Mouse (Mus musculus) liver, embryonic 16.5 days (tissue): ENCODE results near the gene Schip1. TPM values are rescaled to one million over a fixed set of nuclear protein-coding genes. Genes with fewer than 3 reads are reported as not detected.

Experiments used
- ATAC-seq: fragments of 200-750 bp; cut with Nextera tagmentation; 2 replicates; pipeline ENCODE4 v1.8.0; 2017; ENCODE audit warnings: low read depth, mild to moderate bottlenecking, moderate number of reproducible peaks, moderate library complexity
- H3K27ac ChIP-seq: fragments of 300-500 bp; sonication (generic); 2 replicates; pipeline ENCODE4 v1.5.1; 2014; ENCODE audit warnings: mild to moderate bottlenecking, low read length
- H3K27me3 ChIP-seq: fragments of 300-500 bp; sonication (generic); 2 replicates; pipeline ENCODE4 v1.6.1; 2014; ENCODE audit warnings: low read depth, low read length, mixed read lengths; ENCODE audit not compliant: control insufficient read depth, insufficient read depth
- H3K36me3 ChIP-seq: fragments of 300-500 bp; sonication (generic); 2 replicates; pipeline ENCODE4 v1.6.1; 2014; ENCODE audit warnings: mild to moderate bottlenecking; ENCODE audit not compliant: control insufficient read depth, insufficient read depth
- H3K4me1 ChIP-seq: fragments of 300-500 bp; sonication (generic); 2 replicates; pipeline ENCODE4 v1.6.1; 2014; ENCODE audit warnings: low read depth, low read length, mixed read lengths; ENCODE audit not compliant: control insufficient read depth
- H3K4me2 ChIP-seq: fragments of 300-500 bp; sonication (generic); 2 replicates; pipeline ENCODE4 v1.6.1; 2014; ENCODE audit warnings: low read depth, low read length, mixed read lengths
- H3K4me3 ChIP-seq: fragments of 300-500 bp; sonication (generic); 2 replicates; pipeline ENCODE4 v1.5.1; 2014; ENCODE audit warnings: low read depth, mild to moderate bottlenecking, low read length
- H3K9ac ChIP-seq: fragments of 300-500 bp; sonication (generic); 2 replicates; pipeline ENCODE4 v1.6.1; 2014; ENCODE audit warnings: low read depth, low read length
- H3K9me3 ChIP-seq: fragments of 300-500 bp; sonication (generic); replicated peaks from 2 replicates; pipeline ENCODE4 v1.6.1; 2016; ENCODE audit warnings: low read length; ENCODE audit not compliant: control insufficient read depth
- WGBS: fragments of 180-500 bp; shearing (Covaris S2); extraction: QIAGEN DNeasy Blood & Tissue Kit; methylation state at CpG from one replicate; pipeline ENCODE4 v1.1.7; 2014; ENCODE audit not compliant: insufficient replicate concordance; 5-methylcytosine and 5-hydroxymethylcytosine counted together
- polyA plus RNA-seq: library from polyadenylated mRNA; unstranded; fragments of >200 nt; fragmentation: Nextera tagmentation; extraction: Ambion mirVana; gene quantifications from 2 replicates; pipeline ENCODE4 v1.2.1, GENCODE M21; 2015

Gene Schip1
- polyA plus RNA-seq, 1 experiment from 2014 or later: 1.8 TPM

DNA sequence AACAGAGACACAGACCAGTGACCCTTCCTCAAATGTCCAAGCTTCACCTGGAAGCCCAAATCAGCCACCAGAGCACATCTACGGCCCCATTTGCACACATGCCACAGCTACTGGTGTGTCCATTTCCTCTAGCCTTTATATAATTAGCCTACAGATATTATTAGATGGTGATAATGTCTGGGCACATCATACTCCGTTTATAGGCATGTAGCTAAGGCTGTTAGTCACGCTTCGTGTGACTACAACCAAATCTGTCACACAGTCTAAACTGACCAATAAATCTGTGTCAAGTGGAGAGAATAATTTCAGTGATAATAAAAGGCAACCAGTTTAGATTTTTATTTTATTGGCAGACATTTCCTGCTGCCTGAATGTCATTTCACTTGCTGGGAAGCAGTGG, 338.7 kb downstream of the Schip1 start:
- Histone ChIP-seq H3K4me3 (no peak overlapping the region), H3K4me2 (no peak overlapping the region)
- WGBS: 59% methylated on average over 4 of the region's 4 CpGs

DNA sequence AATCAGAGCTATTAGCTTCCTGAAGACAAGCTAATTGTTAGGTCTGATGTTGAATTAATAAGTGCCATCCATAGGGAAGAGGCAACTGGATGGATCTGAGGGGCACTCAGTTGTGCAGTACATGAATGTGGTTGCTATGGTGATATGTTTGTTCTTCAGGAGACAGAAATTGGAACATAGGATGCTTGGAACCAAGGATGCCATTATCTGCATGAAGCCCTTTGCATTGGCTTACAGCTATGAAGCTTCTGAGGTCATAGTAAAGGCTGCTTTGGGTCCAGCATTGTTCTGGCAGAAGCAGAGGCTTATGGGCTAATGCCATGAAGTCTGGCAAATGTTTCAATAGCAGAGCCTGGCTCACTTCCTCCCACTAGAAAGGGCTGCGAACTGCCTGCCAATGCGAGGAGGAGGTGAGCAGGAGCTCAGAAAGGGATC, 339.2 kb downstream of the Schip1 start:
- H3K4me3 ChIP-seq: no peak overlapping the region
- no peak overlapping the region for H3K27ac ChIP-seq
- no peak for ATAC-seq
- H3K4me1 ChIP-seq: no peaks in the 10 kb centered on the region
- no peaks in the 10 kb centered on the region for H3K36me3 ChIP-seq
- WGBS: 45% methylated on average over 2 of the region's 2 CpGs
- no peaks in the 10 kb centered on the region for H3K27me3 ChIP-seq
- no peak overlapping the region for H3K4me2 ChIP-seq
- H3K9ac ChIP-seq: no peak overlapping the region
- no peaks in the 10 kb centered on the region for H3K9me3 ChIP-seq

More for the DNA sequence above, 338.7 kb downstream of the Schip1 start:
- no peaks in the 10 kb centered on the region for H3K36me3 ChIP-seq
- no peaks in the 10 kb centered on the region for H3K9me3 ChIP-seq
- H3K27ac ChIP-seq: no peak overlapping the region
- no peaks in the 10 kb centered on the region for H3K27me3 ChIP-seq
- no peak overlapping the region for H3K9ac ChIP-seq
- no peaks in the 10 kb centered on the region for H3K4me1 ChIP-seq
- no peak for ATAC-seq

GRCm38 (mm10) chr3:68405724-68406123, 341.1 kb downstream of the Schip1 start:
- 56% methylated on average over 5 of the region's 5 CpGs for WGBS
- Histone ChIP-seq H3K4me2 (no peak overlapping the region), H3K4me3 (no peak overlapping the region), H3K27ac (no peak overlapping the region), H3K36me3 (no peaks in the 10 kb centered on the region), H3K4me1 (no peaks in the 10 kb centered on the region), H3K27me3 (no peaks in the 10 kb centered on the region), H3K9me3 (no peaks in the 10 kb centered on the region), H3K9ac (no peak overlapping the region)
- no peak for ATAC-seq

DNA sequence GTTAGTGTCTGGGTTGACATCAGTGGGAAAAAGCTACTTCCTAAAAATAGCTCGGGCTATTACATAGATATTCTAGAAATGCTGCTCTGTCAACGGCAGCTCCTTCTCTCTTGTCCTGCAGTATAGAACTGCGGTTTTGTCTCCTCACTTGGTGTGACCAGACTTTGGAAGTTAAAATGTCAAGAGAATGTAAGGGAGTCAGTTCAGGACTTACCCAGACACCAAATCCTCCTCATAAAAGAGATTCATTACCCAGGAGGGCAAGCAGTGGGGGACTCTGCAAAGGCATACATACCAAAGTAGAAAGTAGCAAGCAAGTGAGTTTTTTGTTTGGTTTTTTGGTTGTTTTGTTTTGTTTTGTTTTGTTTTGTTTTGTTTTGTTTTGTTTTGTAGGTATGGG, 347.7 kb downstream of the Schip1 start:
- WGBS: 31% methylated on average over 3 of the region's 3 CpGs
- no peak for ATAC-seq
- Histone ChIP-seq H3K4me3 (no peak overlapping the region), H3K9ac (no peak overlapping the region), H3K9me3 (no peaks in the 10 kb centered on the region), H3K27me3 (no peaks in the 10 kb centered on the region), H3K27ac (no peak overlapping the region), H3K36me3 (no peaks in the 10 kb centered on the region), H3K4me2 (no peak overlapping the region), H3K4me1 (no peaks in the 10 kb centered on the region)

- H3K9me3 ChIP-seq: no peaks in the 10 kb centered on the region
- H3K9ac ChIP-seq: no peak overlapping the region
- WGBS: 62% methylated on average over 4 of the region's 4 CpGs
- no peaks in the 10 kb centered on the region for H3K36me3 ChIP-seq
- no peaks in the 10 kb centered on the region for H3K4me1 ChIP-seq
- H3K27me3 ChIP-seq: no peaks in the 10 kb centered on the region
- no peak overlapping the region for H3K4me3 ChIP-seq
- H3K27ac ChIP-seq: no peak overlapping the region
- H3K4me2 ChIP-seq: no peak overlapping the region
- ATAC-seq: no peak
Observed at GRCm38 (mm10) chr3:68419792-68420191, 355.2 kb downstream of the Schip1 start.

GRCm38 (mm10) chr3:68420927-68421326, 356.3 kb downstream of the Schip1 start:
- no peak overlapping the region for H3K9ac ChIP-seq
- no peaks in the 10 kb centered on the region for H3K9me3 ChIP-seq
- no peaks in the 10 kb centered on the region for H3K36me3 ChIP-seq
- no peaks in the 10 kb centered on the region for H3K4me1 ChIP-seq
- no peak for ATAC-seq
- H3K27me3 ChIP-seq: no peaks in the 10 kb centered on the region
- no peak overlapping the region for H3K27ac ChIP-seq
- WGBS: 66% methylated on average over 2 of the region's 2 CpGs
- no peak overlapping the region for H3K4me2 ChIP-seq
- no peak overlapping the region for H3K4me3 ChIP-seq

DNA sequence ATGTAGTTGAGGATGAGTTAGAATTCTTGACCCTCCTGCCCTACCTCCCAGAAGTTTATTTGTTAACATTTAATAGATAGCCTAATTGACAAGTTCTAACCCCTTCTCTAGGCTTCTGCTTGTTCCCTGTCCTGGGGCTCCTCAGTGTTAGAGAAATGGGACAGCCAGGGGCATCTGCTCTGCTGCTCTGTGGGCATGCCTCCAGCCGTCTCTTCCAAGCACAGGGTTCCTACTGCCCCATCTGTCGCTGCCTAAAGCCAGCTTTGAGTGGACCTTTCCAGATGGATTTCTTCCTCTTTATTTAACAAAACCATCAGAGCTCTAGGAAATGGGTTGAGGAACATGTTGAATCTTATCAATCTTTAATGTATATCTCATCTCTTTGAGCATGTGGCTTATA, 357.2 kb downstream of the Schip1 start:
- H3K27ac ChIP-seq: no peak overlapping the region
- no peak overlapping the region for H3K4me2 ChIP-seq
- no peaks in the 10 kb centered on the region for H3K27me3 ChIP-seq
- H3K36me3 ChIP-seq: no peaks in the 10 kb centered on the region
- no peak overlapping the region for H3K4me3 ChIP-seq
- H3K9ac ChIP-seq: no peak overlapping the region
- H3K9me3 ChIP-seq: no peaks in the 10 kb centered on the region
- no peaks in the 10 kb centered on the region for H3K4me1 ChIP-seq
- 54% methylated on average over 2 of the region's 2 CpGs for WGBS
- no peak for ATAC-seq

DNA sequence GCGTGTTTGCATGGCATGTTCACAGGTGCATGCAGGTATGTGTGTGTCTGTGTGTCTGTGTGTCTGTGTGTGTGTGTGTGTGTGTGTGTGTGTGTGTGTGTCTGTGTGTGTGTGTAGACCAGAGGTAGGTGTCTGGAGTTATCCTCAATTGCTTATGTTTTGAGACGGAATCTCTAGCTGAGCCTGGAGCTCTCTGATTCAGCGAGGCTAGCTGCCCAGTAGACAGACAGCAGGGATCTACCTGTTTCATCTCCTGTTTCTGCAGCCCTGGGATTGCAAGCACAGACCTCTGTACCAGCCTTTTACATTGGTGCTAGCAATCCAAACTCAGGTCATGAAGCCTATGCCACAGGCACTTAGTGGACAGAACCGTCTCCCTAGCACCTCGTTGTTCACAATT, 363.5 kb downstream of the Schip1 start:
- 67% methylated on average over 5 of the region's 5 CpGs for WGBS

DNA sequence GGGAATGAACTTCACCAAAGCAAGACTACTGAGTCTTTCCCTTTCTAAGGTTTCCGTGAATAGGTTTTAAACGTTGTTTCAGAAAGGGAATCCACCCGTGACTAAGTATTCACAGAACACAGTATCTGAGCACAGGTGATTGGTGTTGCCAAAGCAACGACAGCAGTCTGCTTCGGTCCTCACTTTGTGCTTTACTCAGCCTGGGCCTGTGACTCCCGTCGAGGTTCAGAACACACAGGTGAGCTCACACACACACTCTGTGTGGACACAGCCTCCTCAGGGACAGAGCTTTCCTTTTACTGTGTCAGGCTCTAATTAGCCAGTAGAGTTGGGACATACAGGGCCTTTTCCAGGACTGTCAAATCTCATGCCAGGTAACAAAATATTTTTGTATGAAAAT, 369.8 kb downstream of the Schip1 start:
- no peak overlapping the region for H3K4me2 ChIP-seq
- H3K36me3 ChIP-seq: no peaks in the 10 kb centered on the region
- H3K9ac ChIP-seq: no peak overlapping the region
- H3K9me3 ChIP-seq: no peaks in the 10 kb centered on the region
- no peak for ATAC-seq
- no peaks in the 10 kb centered on the region for H3K4me1 ChIP-seq
- no peaks in the 10 kb centered on the region for H3K27me3 ChIP-seq
- H3K27ac ChIP-seq: no peak overlapping the region
- no peak overlapping the region for H3K4me3 ChIP-seq
- 62% methylated on average over 7 of the region's 7 CpGs for WGBS

More for the DNA sequence above, 363.5 kb downstream of the Schip1 start:
- Histone ChIP-seq H3K27ac (no peak overlapping the region), H3K4me1 (no peaks in the 10 kb centered on the region), H3K9me3 (no peaks in the 10 kb centered on the region), H3K4me2 (no peak overlapping the region), H3K27me3 (no peaks in the 10 kb centered on the region), H3K4me3 (no peak overlapping the region), H3K9ac (no peak overlapping the region), H3K36me3 (no peaks in the 10 kb centered on the region)
- ATAC-seq: no peak
